Mouse (Mus musculus): ENCODE measurements around the gene 4930451I11Rik. TPM values are rescaled to one million over a fixed set of nuclear protein-coding genes. Genes with fewer than 3 reads are reported as not detected.

4930451I11Rik gene
- polyA plus RNA-seq, 1 experiment from 2014 or later: not detected

DNA sequence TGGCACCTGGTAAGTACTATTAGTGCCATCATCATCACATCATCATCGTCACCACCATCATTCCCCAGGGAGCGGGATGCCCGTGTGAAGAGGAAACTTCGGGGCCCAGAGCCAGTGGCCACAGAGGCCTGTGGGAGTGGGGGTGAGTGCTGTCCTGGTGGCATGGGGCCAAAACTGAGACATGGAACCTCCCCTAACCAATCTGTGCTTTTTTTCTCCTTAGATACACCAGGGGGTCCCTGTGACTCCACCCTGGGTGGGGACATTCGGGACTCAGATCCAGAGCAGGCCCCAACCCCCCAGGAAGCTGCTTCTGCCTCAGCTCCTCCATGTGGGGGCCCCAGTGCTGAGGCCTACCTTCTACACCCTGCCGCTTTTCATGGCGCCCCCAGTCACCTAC is 47.0 kb downstream of the 4930451I11Rik start:
- no peak overlapping the region for H3K27ac ChIP-seq (replicated peaks in 1 of 2; ENCODE audit: control insufficient read depth in 1 of 2, insufficient read depth in 1 of 2, low read depth in 2 of 2, low read length in 2 of 2)
- H3K36me3 ChIP-seq (ENCODE audit: control insufficient read depth, insufficient read depth, low read length): peaks cover 60% of the 10 kb centered on the region
- H3K9me3 ChIP-seq (ENCODE audit: control insufficient read depth, low read length): no peaks in the 10 kb centered on the region
- H3K4me2 ChIP-seq (ENCODE audit: low read length): no peak overlapping the region
- H3K4me1 ChIP-seq (ENCODE audit: control insufficient read depth in 2 of 2, insufficient read depth in 2 of 2, low read length in 2 of 2): peaks cover 10 to 19% of the 10 kb centered on the region in 2 experiments
- WGBS: 74% methylated on average over 7 of the region's 7 CpGs
- no peak overlapping the region for H3K9ac ChIP-seq (ENCODE audit: low read length)
- no peak for ATAC-seq (ENCODE audit: insufficient number of reproducible peaks, insufficient read depth, low FRiP score, low read depth)
- H3K27me3 ChIP-seq (ENCODE audit: control insufficient read depth, insufficient read depth, low read length): no peaks in the 10 kb centered on the region
- no peak overlapping the region for H3K4me3 ChIP-seq (ENCODE audit: control insufficient read depth in 1 of 2, insufficient read depth in 1 of 2, low read depth in 1 of 2, low read length in 2 of 2)

DNA sequence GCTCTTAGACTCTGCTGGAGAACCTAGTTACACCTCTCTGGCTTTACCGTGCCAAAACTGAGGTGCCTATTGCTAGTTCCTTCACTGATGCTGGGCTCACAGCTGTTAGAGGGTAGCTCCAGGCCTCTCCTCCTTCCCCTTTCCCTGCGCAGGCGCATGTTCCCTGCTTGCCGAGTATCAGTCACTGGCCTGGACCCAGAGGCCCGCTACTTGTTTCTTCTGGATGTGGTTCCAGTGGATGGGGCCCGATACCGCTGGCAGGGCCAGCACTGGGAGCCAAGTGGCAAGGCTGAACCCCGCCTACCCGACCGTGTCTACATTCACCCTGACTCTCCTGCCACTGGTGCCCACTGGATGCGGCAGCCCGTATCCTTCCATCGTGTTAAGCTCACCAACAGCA is 48.7 kb downstream of the 4930451I11Rik start:
- Histone ChIP-seq H3K27ac (replicated peaks in 1 of 2; ENCODE audit: control insufficient read depth in 1 of 2, insufficient read depth in 1 of 2, low read depth in 2 of 2, low read length in 2 of 2) (no peak overlapping the region), H3K9me3 (ENCODE audit: control insufficient read depth, low read length) (no peaks in the 10 kb centered on the region), H3K4me2 (ENCODE audit: low read length) (no peak overlapping the region), H3K4me3 (ENCODE audit: control insufficient read depth in 1 of 2, insufficient read depth in 1 of 2, low read depth in 1 of 2, low read length in 2 of 2) (no peak overlapping the region), H3K27me3 (ENCODE audit: control insufficient read depth, insufficient read depth, low read length) (no peaks in the 10 kb centered on the region), H3K4me1 (ENCODE audit: control insufficient read depth in 2 of 2, insufficient read depth in 2 of 2, low read length in 2 of 2) (peaks cover 12 to 25% of the 10 kb centered on the region in 2 experiments), H3K9ac (ENCODE audit: low read length) (no peak overlapping the region), H3K36me3 (ENCODE audit: control insufficient read depth, insufficient read depth, low read length) (peaks cover 54% of the 10 kb centered on the region)
- no peak for ATAC-seq (ENCODE audit: insufficient number of reproducible peaks, insufficient read depth, low FRiP score, low read depth)
- WGBS: 76% methylated on average over 13 of the region's 13 CpGs

DNA sequence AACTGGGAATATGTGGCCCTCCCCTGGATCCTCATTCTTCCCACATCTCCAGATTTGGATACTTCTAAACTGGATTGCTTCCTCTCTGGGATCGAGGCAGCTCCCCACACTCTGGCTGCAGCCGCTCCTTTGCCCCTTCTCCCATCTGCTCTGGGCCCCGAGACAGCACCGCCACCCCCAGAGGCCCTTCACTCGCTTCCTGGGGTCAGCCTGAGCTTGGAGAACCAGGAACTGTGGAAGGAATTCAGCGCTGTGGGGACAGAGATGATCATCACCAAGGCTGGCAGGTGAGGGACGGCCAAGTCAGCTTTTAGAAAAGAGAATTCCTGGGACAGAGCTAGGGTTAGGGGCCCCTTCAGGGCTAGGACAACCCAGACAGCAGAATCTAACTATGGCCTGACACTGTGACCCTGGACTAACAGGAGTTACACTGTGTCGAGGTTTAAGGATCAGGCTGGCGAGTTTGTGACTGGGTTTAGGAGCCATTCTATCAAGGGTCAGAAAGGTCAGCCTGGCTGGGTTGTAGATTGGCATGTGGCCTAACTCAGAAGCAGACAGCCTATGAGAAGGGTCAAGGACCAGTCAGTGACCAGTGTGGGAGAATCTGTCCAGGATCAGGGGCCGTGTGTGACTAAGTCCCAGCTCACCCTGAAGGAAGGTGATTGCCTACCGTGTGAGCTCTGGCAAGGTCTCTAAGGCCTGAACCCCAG is 49.6 kb downstream of the 4930451I11Rik start:
- Histone ChIP-seq H3K27me3 (ENCODE audit: control insufficient read depth, insufficient read depth, low read length) (no peaks in the 10 kb centered on the region), H3K4me3 (ENCODE audit: control insufficient read depth in 1 of 2, insufficient read depth in 1 of 2, low read depth in 1 of 2, low read length in 2 of 2) (no peak overlapping the region), H3K27ac (replicated peaks in 1 of 2; ENCODE audit: control insufficient read depth in 1 of 2, insufficient read depth in 1 of 2, low read depth in 2 of 2, low read length in 2 of 2) (no peak overlapping the region), H3K4me1 (ENCODE audit: control insufficient read depth in 2 of 2, insufficient read depth in 2 of 2, low read length in 2 of 2) (peaks cover 16 to 31% of the 10 kb centered on the region in 2 experiments), H3K9me3 (ENCODE audit: control insufficient read depth, low read length) (no peaks in the 10 kb centered on the region), H3K4me2 (ENCODE audit: low read length) (no peak overlapping the region), H3K36me3 (ENCODE audit: control insufficient read depth, insufficient read depth, low read length) (peaks cover 46% of the 10 kb centered on the region), H3K9ac (ENCODE audit: low read length) (peak overlapping the region; percentile 75; the same call in 1 of the 2 replicates)
- ATAC-seq (ENCODE audit: insufficient number of reproducible peaks, insufficient read depth, low FRiP score, low read depth): no peak
- WGBS: 41% methylated on average over 11 of the region's 11 CpGs

DNA sequence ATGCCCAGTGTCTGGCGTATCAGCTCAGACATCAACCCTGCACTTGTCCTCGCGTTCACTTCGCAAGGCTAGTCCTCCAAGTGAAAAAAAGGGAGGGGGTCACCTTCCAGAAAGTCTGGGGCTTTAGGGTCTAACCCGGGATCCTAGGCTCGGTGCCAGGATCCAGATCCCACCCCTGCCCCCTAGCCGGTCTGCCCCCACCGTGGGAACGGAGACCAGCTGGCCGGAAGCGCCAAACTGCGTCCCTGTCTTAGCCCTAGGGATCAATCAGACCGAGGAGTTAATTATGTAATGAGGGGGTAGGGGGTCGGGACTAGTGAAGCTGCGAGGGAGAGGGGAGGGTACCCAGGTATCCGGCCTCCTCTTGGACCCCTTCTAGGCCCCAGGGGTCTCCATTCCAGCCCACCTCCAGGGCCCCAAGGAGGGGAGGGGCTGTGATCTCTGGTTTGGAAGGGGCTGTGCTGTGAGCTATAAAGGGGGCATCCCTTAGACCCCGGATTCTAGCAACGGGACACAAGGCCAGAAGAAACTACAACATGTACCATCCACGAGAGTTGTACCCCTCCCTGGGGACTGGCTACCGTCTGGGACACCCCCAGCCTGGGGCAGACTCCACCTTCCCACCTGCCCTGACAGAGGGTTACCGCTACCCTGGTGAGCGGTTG is 50.3 kb downstream of the 4930451I11Rik start, which contains the start of gene Tbx6:
Tbx6 (plus strand) TSS at position 513 of the 665 bp plus-strand sequence.
- no peaks in the 10 kb centered on the region for H3K27me3 ChIP-seq (ENCODE audit: control insufficient read depth, insufficient read depth, low read length)
- 8% methylated on average over 22 of the region's 22 CpGs for WGBS
- no peak for ATAC-seq (ENCODE audit: insufficient number of reproducible peaks, insufficient read depth, low FRiP score, low read depth)
- peak within 1 kb of the TSS; percentile 45 to 49 for H3K4me3 ChIP-seq (ENCODE audit: control insufficient read depth in 1 of 2, insufficient read depth in 1 of 2, low read depth in 1 of 2, low read length in 2 of 2)
- H3K4me2 ChIP-seq (ENCODE audit: low read length): peak within 1 kb of the TSS; percentile 91
- H3K4me1 ChIP-seq (ENCODE audit: control insufficient read depth in 2 of 2, insufficient read depth in 2 of 2, low read length in 2 of 2): peaks cover 18 to 34% of the 10 kb centered on the region in 2 experiments
- peaks cover 39% of the 10 kb centered on the region for H3K36me3 ChIP-seq (ENCODE audit: control insufficient read depth, insufficient read depth, low read length)
- H3K27ac ChIP-seq (replicated peaks in 1 of 2; ENCODE audit: control insufficient read depth in 1 of 2, insufficient read depth in 1 of 2, low read depth in 2 of 2, low read length in 2 of 2): peak within 1 kb of the TSS in 1 of 2 experiments; percentile 50; a peak in 2 of 4 replicates
- H3K9ac ChIP-seq (ENCODE audit: low read length): peak within 1 kb of the TSS; percentile 75
- H3K9me3 ChIP-seq (ENCODE audit: control insufficient read depth, low read length): no peaks in the 10 kb centered on the region

Other genes with a start within 250 kb of the 4930451I11Rik start
- gene Apobr, start 246.7 kb downstream of the 4930451I11Rik start, polyA plus RNA-seq (2014; fragmentation: Nextera tagmentation; extraction: Ambion mirVana): 0.53 and 0.81 TPM in 2 replicates
- gene Cln3, start 245.8 kb downstream of the 4930451I11Rik start, polyA plus RNA-seq (2014; fragmentation: Nextera tagmentation; extraction: Ambion mirVana): 14.2 and 21.8 TPM in 2 replicates
- gene Il27, start 236.7 kb downstream of the 4930451I11Rik start, polyA plus RNA-seq (2014; fragmentation: Nextera tagmentation; extraction: Ambion mirVana): not detected in 2 replicates
- 7.4 and 10.9 TPM in 2 replicates for gene Nupr1, start 200.8 kb downstream of the 4930451I11Rik start, polyA plus RNA-seq (2014; fragmentation: Nextera tagmentation; extraction: Ambion mirVana)
- gene Sgf29, start 182.3 kb downstream of the 4930451I11Rik start, polyA plus RNA-seq (2014; fragmentation: Nextera tagmentation; extraction: Ambion mirVana): 22.4 and 30.2 TPM in 2 replicates
- gene Sult1a1, start 155.2 kb downstream of the 4930451I11Rik start, polyA plus RNA-seq (2014; fragmentation: Nextera tagmentation; extraction: Ambion mirVana): 12.3 and 13.5 TPM in 2 replicates
- 91.7 and 102 TPM in 2 replicates for gene Bola2, start 136.2 kb downstream of the 4930451I11Rik start, polyA plus RNA-seq (2014; fragmentation: Nextera tagmentation; extraction: Ambion mirVana)
- 4.6 and 5.5 TPM in 2 replicates for gene Slx1b, start 135.9 kb downstream of the 4930451I11Rik start, polyA plus RNA-seq (2014; fragmentation: Nextera tagmentation; extraction: Ambion mirVana)
- 10.2 and 13.7 TPM in 2 replicates for gene Coro1a, start 123.9 kb downstream of the 4930451I11Rik start, polyA plus RNA-seq (2014; fragmentation: Nextera tagmentation; extraction: Ambion mirVana)
- 51.7 and 57.3 TPM in 2 replicates for gene Mapk3, start 72.0 kb downstream of the 4930451I11Rik start, polyA plus RNA-seq (2014; fragmentation: Nextera tagmentation; extraction: Ambion mirVana)
- 0.67 and 2.7 TPM in 2 replicates for gene Gdpd3, start 65.3 kb downstream of the 4930451I11Rik start, polyA plus RNA-seq (2014; fragmentation: Nextera tagmentation; extraction: Ambion mirVana)
- 102 and 121 TPM in 2 replicates for gene Ypel3, start 54.7 kb downstream of the 4930451I11Rik start, polyA plus RNA-seq (2014; fragmentation: Nextera tagmentation; extraction: Ambion mirVana)
- 0.26 TPM in 1 of 2 replicates, not detected in the other for gene Tbx6, start 50.2 kb downstream of the 4930451I11Rik start, polyA plus RNA-seq (2014; fragmentation: Nextera tagmentation; extraction: Ambion mirVana)
- 132 and 146 TPM in 2 replicates for gene Ppp4c, start 39.1 kb downstream of the 4930451I11Rik start, polyA plus RNA-seq (2014; fragmentation: Nextera tagmentation; extraction: Ambion mirVana)
- gene Fam57b, start 34.0 kb downstream of the 4930451I11Rik start, polyA plus RNA-seq (2014; fragmentation: Nextera tagmentation; extraction: Ambion mirVana): 0.81 and 1.2 TPM in 2 replicates
- 0.14 TPM in 1 of 2 replicates, not detected in the other for gene Doc2a, start 15.8 kb upstream of the 4930451I11Rik start, polyA plus RNA-seq (2014; fragmentation: Nextera tagmentation; extraction: Ambion mirVana)
- 10.7 and 11.5 TPM in 2 replicates for gene Hirip3, start 30.3 kb upstream of the 4930451I11Rik start, polyA plus RNA-seq (2014; fragmentation: Nextera tagmentation; extraction: Ambion mirVana)
- 47.9 and 51.9 TPM in 2 replicates for gene Ino80e, start 30.7 kb upstream of the 4930451I11Rik start, polyA plus RNA-seq (2014; fragmentation: Nextera tagmentation; extraction: Ambion mirVana)
- gene Taok2, start 53.1 kb upstream of the 4930451I11Rik start, polyA plus RNA-seq (2014; fragmentation: Nextera tagmentation; extraction: Ambion mirVana): 19.8 and 21.7 TPM in 2 replicates
- gene Tmem219, start 91.3 kb upstream of the 4930451I11Rik start, polyA plus RNA-seq (2014; fragmentation: Nextera tagmentation; extraction: Ambion mirVana): 21.6 and 22.7 TPM in 2 replicates
- 11.3 and 11.9 TPM in 2 replicates for gene Kctd13, start 97.2 kb upstream of the 4930451I11Rik start, polyA plus RNA-seq (2014; fragmentation: Nextera tagmentation; extraction: Ambion mirVana)
- not detected in 2 replicates for gene Asphd1, start 117.9 kb upstream of the 4930451I11Rik start, polyA plus RNA-seq (2014; fragmentation: Nextera tagmentation; extraction: Ambion mirVana)
- 0.86 and 1.4 TPM in 2 replicates for gene Sez6l2, start 118.9 kb upstream of the 4930451I11Rik start, polyA plus RNA-seq (2014; fragmentation: Nextera tagmentation; extraction: Ambion mirVana)
- 68.5 and 74.6 TPM in 2 replicates for gene Cdipt, start 144.3 kb upstream of the 4930451I11Rik start, polyA plus RNA-seq (2014; fragmentation: Nextera tagmentation; extraction: Ambion mirVana)
- 0.86 and 1.6 TPM in 2 replicates for gene Cdiptos, start 144.5 kb upstream of the 4930451I11Rik start, polyA plus RNA-seq (2014; fragmentation: Nextera tagmentation; extraction: Ambion mirVana)
- gene Mvp, start 183.0 kb upstream of the 4930451I11Rik start, polyA plus RNA-seq (2014; fragmentation: Nextera tagmentation; extraction: Ambion mirVana): 12.0 and 12.6 TPM in 2 replicates
- gene Pagr1b, start 184.8 kb upstream of the 4930451I11Rik start, polyA plus RNA-seq (2014; fragmentation: Nextera tagmentation; extraction: Ambion mirVana): 0.84 TPM in 1 of 2 replicates, not detected in the other
- gene Pagr1a, start 185.7 kb upstream of the 4930451I11Rik start, polyA plus RNA-seq (2014; fragmentation: Nextera tagmentation; extraction: Ambion mirVana): 23.1 and 25.4 TPM in 2 replicates
- 41.9 and 45.0 TPM in 2 replicates for gene Gm42742, start 189.5 kb upstream of the 4930451I11Rik start, polyA plus RNA-seq (2014; fragmentation: Nextera tagmentation; extraction: Ambion mirVana)
- 2.1 and 3.2 TPM in 2 replicates for gene Prrt2, start 189.6 kb upstream of the 4930451I11Rik start, polyA plus RNA-seq (2014; fragmentation: Nextera tagmentation; extraction: Ambion mirVana)
- gene Maz, start 195.4 kb upstream of the 4930451I11Rik start, polyA plus RNA-seq (2014; fragmentation: Nextera tagmentation; extraction: Ambion mirVana): 37.6 and 44.7 TPM in 2 replicates
- 67.8 and 74.3 TPM in 2 replicates for gene Kif22, start 210.8 kb upstream of the 4930451I11Rik start, polyA plus RNA-seq (2014; fragmentation: Nextera tagmentation; extraction: Ambion mirVana)

Data from heart, embryonic 14.5 days (tissue).